ENCODE assay signal across 36 mouse cellular contexts in the genomic region with DNA sequence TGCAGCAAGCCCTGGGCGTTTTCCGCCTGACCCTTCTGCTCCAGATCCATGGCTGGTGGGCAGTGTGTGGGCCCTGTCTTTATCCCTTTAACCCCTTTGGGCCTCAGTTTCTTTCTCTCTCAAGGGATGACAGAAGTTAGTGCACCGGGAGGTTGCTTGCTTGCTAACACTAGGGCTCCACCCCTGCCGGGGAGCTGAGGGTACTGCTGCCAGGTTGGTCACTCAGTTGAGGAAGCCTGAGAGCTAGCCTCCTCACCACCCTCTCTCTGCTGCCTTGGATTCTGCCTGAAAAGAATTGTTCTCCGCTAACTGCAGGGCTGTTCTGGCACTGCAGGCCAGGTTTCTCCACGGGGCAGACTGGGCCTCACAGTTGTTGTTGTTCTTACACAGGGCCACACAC. TPM values are rescaled to one million over a fixed set of nuclear protein-coding genes. Genes with fewer than 3 reads are reported as not detected.
DNase-seq lines count a peak whose midpoint lies in the region; ATAC-seq and TF ChIP-seq lines count a peak whose summit lies in the region.
"Had no signal": no experiment of that assay in that cellular context is flagged by ENCODE, and none has a peak within 500 bp of the region (broad histone marks: within the 10 kb centered on the region; RNA-seq: fewer than 3 reads in every experiment).

No protein-coding gene starts in this region.

- H3K9me3 ChIP-seq in neural tube, embryonic 12.5 days = no peaks in the 10 kb centered on the region
- H3K9me3 ChIP-seq: hindbrain, embryonic 13.5 days; kidney, embryonic 15.5 days; midbrain, embryonic 12.5 days had no signal

- ATAC-seq in neural tube, embryonic 12.5 days (ENCODE audit: low FRiP score, low read depth) = no peak
- ATAC-seq: inflammation-experienced regulatory T-cells, adult 6 months had no signal

- peaks cover 19% of the 10 kb centered on the region; the same call in 1 of the 2 replicates for H3K4me1 ChIP-seq in cerebellum, adult 2 months (ENCODE audit: control insufficient read depth, insufficient read depth, low read length)
- H3K4me1 ChIP-seq in neural tube, embryonic 12.5 days = peaks cover 8% of the 10 kb centered on the region

- intact Hi-C loops in heart, postnatal 25 days (cut with DNase I) = no loop called here

- 50% methylated on average over 6 of the region's 6 CpGs for WGBS in cerebellum, adult 2 months
- WGBS in neural tube, embryonic 12.5 days = 81% methylated on average over 6 of the region's 6 CpGs

- H3K36me3 ChIP-seq in neural tube, embryonic 12.5 days = no peaks in the 10 kb centered on the region
- H3K36me3 ChIP-seq: kidney, embryonic 15.5 days; midbrain, embryonic 12.5 days had no signal

- H3K27ac ChIP-seq in cerebellum, adult 2 months (ENCODE audit: insufficient read depth, low read length) = no peak overlapping the region
- no peak overlapping the region for H3K27ac ChIP-seq in layer of hippocampus, adult 2 months
- no peak overlapping the region for H3K27ac ChIP-seq in neural tube, embryonic 12.5 days
- H3K27ac ChIP-seq: hindbrain, embryonic 13.5 days; kidney, embryonic 15.5 days; liver, embryonic 14.5 days; midbrain, embryonic 12.5 days had no signal

- no peak for TF ChIP-seq POLR2A in cerebellum, adult 2 months (IDR thresholded peaks at IDR 0.05; ENCODE audit: borderline replicate concordance, insufficient read depth, low read length)

- no peak overlapping the region for H3K4me3 ChIP-seq in cerebellum, adult 2 months (replicated peaks; ENCODE audit: insufficient read depth, low read depth, low read length)
- H3K4me3 ChIP-seq in layer of hippocampus, adult 2 months = no peak overlapping the region
- H3K4me3 ChIP-seq in neural tube, embryonic 12.5 days = no peak overlapping the region
- H3K4me3 ChIP-seq: hindbrain, embryonic 13.5 days; kidney, embryonic 15.5 days; midbrain, embryonic 12.5 days had no signal

- peak; percentile 26; the same call in 1 of the 2 replicates for TF ChIP-seq CTCF in cerebellum, adult 2 months (IDR thresholded peaks at IDR 0.05; ENCODE audit: borderline replicate concordance, insufficient read depth, low read depth, low read length)
- TF ChIP-seq CTCF in layer of hippocampus, adult 2 months (conservative IDR thresholded peaks at IDR 0.05) = peak; percentile 56

- no peaks in the 10 kb centered on the region for H3K27me3 ChIP-seq in cerebellum, adult 2 months (ENCODE audit: control insufficient read depth, insufficient read depth, low read length)
- H3K27me3 ChIP-seq in neural tube, embryonic 12.5 days (replicated peaks) = peaks cover 5% of the 10 kb centered on the region; the same call in 1 of the 2 replicates

- no peak for DNase-seq in cerebellum, adult 2 months
- no peak for DNase-seq in cerebellum, adult 11-12 months
- no peak for DNase-seq in layer of hippocampus, adult 2 months (ENCODE audit: low spot score in 2 of 2)
- no peak for DNase-seq in layer of hippocampus, adult 18-20 months (ENCODE audit: low spot score in 2 of 2)
- no peak for DNase-seq in neural tube, embryonic 10.5 days (ENCODE audit: extremely low spot score, low spot score)
- no peak for DNase-seq in testis, postnatal 14 days (ENCODE audit: low spot score)
- no peak for DNase-seq in heart, postnatal 25 days (ENCODE audit: low spot score)
- DNase-seq: adrenal gland, adult 8-10 months; cerebellum, adult 9-10 months; cerebellum, postnatal 36 days; gastrocnemius, postnatal 25 days; heart, adult 18-20 months; heart, postnatal 4 days; kidney, adult 11 months; kidney, postnatal 25 days; layer of hippocampus, postnatal 36 days; liver; lung, adult 2 months; spleen, adult 18-20 months; thymus, adult 2 months; thymus, postnatal 36 days had no signal

- 0 out of 2 replicates have a peak overlapping the region, but pooled peaks have one; percentile 8 for H3K9ac ChIP-seq in neural tube, embryonic 12.5 days
- H3K9ac ChIP-seq: hindbrain, embryonic 13.5 days; kidney, embryonic 15.5 days; liver, embryonic 14.5 days; midbrain, embryonic 12.5 days had no signal

- H3K4me2 ChIP-seq in neural tube, embryonic 12.5 days (replicated peaks) = no peak overlapping the region
- H3K4me2 ChIP-seq: heart, embryonic 11.5 days; hindbrain, embryonic 13.5 days; kidney, embryonic 15.5 days; midbrain, embryonic 12.5 days had no signal

RNA-seq across cellular contexts. Expression of a gene that starts 6.0 kb away (rescaled TPM):
- 41.0 and 44.1 TPM in 2 replicates for polyA plus RNA-seq in cerebellum, adult 2 months (2012; rRNA removed)
- total RNA-seq in layer of hippocampus, adult 2 months (2021) = 100 to 1,000 TPM in 1 of 2 experiments, 10 to 100 TPM in 1; 96.7 to 106 TPM
- 100 to 1,000 TPM; 104 to 111 TPM for total RNA-seq in layer of hippocampus, adult 18-20 months (2021)
- 26.6 and 33.9 TPM in 2 replicates for polyA plus RNA-seq in neural tube, embryonic 12.5 days (2016; fragmentation: Nextera tagmentation; extraction: Ambion mirVana)
- under 1 TPM; 0.67 to 0.68 TPM for total RNA-seq in heart, postnatal 25 days (2021)
- polyA plus RNA-seq: inflammation-experienced regulatory T-cells, adult 6 months had no signal

RNA-seq across cellular contexts. Expression of a gene that starts 59.4 kb away (rescaled TPM):
- 0.43 and 0.79 TPM in 2 replicates for polyA plus RNA-seq in cerebellum, adult 2 months (2012; rRNA removed)
- under 1 TPM; 0.34 to 1.00 TPM for total RNA-seq in layer of hippocampus, adult 2 months (2021)
- under 1 TPM; 0.68 to 0.87 TPM for total RNA-seq in layer of hippocampus, adult 18-20 months (2021)
- polyA plus RNA-seq in neural tube, embryonic 12.5 days (2016; fragmentation: Nextera tagmentation; extraction: Ambion mirVana) = not detected in 2 replicates
- total RNA-seq in heart, postnatal 25 days (2021) = not detected
- total RNA-seq: CH12.LX; gastrocnemius, adult 18-20 months; gastrocnemius, postnatal 25 days; heart, adult 18-20 months; heart, postnatal 4 days; monocyte, adult 5-6 weeks; neutrophil, adult 5-6 weeks had no signal
- polyA plus RNA-seq: C2C12; embryonic facial prominence, embryonic 11.5 days; heart, embryonic 11.5 days; inflammation-experienced regulatory T-cells, adult 6 months; kidney, embryonic 15.5 days; limb, embryonic 11.5 days; liver, embryonic 14.5 days; midbrain, embryonic 12.5 days; stomach, embryonic 16.5 days; thymus, adult 2 months had no signal

Comparison
In these comparisons a context has a peak if more than half of its experiments do, and no peak if none do; other contexts are left out.
1. RNA of a gene that starts 6.0 kb away (total RNA-seq): 104 to 111 TPM in layer of hippocampus, adult 18-20 months and 96.7 to 106 TPM in layer of hippocampus, adult 2 months; 0.67 to 0.68 TPM in heart, postnatal 25 days; every median in the first group is over 10 times any median in the second.